Mouse (Mus musculus): ENCODE results near the gene Fscn3. TPM values are rescaled to one million over a fixed set of nuclear protein-coding genes. Genes with fewer than 3 reads are reported as not detected.

The Fscn3 gene
- total RNA-seq, 2 experiments from 2014 or later: 0.09 to 0.77 TPM

DNA sequence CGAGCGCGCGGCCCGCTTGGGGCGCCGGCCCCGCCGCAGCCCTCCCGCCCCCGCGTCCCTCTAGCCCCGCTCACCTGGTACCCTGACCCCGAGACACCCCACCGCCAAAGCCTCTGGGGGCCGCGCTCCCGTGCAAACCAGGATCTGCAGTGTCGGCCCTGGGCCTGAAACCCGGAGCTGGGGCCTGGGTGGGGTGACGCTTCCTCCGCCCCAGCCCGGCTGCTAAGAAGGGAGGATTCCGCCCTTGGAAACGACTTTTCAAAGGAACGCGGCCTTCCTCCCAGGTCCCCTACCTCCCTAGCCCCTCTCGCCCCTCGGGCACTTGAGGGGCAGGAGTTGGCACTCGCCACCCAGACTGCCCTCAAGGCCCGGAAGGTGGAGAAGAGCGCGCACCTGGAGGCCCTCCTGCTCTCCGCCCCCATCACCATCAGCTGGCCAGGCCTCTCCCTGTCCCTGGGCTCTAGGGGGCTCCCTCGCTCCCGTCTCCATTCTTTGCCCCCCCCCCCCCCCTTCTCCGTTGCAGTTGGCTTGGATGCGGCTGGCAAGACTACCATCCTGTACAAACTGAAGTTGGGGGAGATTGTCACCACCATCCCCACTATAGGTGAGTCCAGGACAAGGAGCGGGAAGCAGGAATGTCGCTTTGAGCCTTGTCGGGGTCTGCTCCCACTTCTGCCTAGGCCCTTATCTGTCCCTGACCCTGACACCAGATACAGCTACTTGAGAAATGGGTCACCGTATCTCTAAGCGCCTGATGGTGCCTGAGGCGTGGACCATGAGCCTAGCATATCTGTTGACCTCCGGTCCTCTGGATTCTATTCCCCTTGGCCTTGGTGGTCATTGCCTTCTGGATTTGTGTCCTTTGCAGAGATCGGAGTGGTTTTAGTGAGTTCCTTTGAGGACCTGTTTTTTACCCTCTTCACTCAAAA, 3.6 kb upstream of the Fscn3 start:
- peak; percentile 64 for ATAC-seq (replicated peaks; ENCODE audit: low FRiP score, poor library complexity, severe bottlenecking)

- no peak for ATAC-seq (replicated peaks; ENCODE audit: low FRiP score, poor library complexity, severe bottlenecking)
These were observed 2.6 kb upstream of the Fscn3 start for GRCm38 (mm10) chr6:28425019-28425418.

GRCm38 (mm10) chr6:28428290-28428689, 701 bp downstream of the Fscn3 start, which contains the start of gene Gcc1:
Gene Gcc1 (minus strand): TSS chr6:28428390.
- no peak for ATAC-seq (replicated peaks; ENCODE audit: low FRiP score, poor library complexity, severe bottlenecking)

DNA sequence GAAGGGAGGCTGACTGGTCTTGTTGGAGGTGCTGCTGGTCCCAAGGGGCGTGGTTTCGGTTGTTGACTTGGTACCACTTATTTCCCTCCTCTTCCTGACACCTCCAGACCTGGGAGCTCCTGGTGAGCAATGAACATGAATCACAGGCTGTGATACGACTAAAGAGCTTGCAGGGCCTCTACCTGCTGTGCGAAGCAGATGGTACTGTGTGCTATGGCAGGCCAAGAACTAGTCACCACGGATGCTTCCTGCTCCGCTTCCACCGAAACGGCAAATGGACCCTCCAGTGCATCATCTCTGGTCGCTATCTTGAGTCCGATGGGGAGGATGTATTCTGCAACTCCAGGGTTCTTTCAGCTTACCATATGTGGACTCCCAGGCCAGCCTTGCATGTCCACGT, 2.3 kb downstream of the Fscn3 start:
- ATAC-seq (replicated peaks; ENCODE audit: low FRiP score, poor library complexity, severe bottlenecking): no peak

DNA sequence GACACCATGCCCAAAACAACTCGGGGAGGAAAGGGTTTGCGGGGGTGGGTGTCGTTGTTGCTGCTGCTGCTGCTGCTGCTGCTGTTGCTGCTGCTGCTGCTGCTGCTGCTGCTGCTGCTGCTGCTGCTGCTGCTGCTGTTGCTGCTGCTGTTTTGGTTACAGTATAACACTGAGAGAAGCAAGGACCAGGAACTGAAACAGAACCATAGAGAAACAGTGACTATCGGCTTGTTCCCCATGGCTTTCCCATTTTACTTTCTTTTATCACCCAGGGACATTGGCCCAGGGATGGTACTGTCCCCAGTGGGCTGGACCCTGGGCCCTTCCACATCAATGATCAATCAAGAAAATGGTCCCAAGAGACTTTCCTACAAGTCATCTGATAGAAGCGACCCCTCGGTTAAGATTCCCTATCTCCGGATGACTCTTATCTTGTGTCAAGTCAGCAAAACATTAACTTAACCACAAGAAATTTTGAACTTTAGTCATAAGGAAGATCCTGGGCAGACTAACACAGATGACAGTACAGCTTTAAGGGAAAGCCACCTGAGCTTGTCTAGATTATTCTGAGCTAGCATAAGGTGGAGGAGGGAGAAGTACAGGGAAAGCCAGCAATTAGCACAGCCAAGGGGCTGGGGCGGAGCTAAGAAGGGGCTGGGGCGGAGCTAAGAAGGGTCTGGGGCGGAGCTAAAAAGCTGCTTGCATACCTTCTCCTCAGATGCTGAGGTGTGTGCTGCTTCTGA, 3.4 kb downstream of the Fscn3 start:
- ATAC-seq (replicated peaks; ENCODE audit: low FRiP score, poor library complexity, severe bottlenecking): no peak

- ATAC-seq (replicated peaks; ENCODE audit: low FRiP score, poor library complexity, severe bottlenecking): no peak
These were observed 3.9 kb downstream of the Fscn3 start for GRCm38 (mm10) chr6:28431538-28431855.

GRCm38 (mm10) chr6:28447937-28448336, 20.3 kb downstream of the Fscn3 start:
- no peak for ATAC-seq (replicated peaks; ENCODE audit: low FRiP score, poor library complexity, severe bottlenecking)

- no peak for ATAC-seq (replicated peaks; ENCODE audit: low FRiP score, poor library complexity, severe bottlenecking)
These were observed 21.7 kb downstream of the Fscn3 start, which contains the start of gene Pax4 for GRCm38 (mm10) chr6:28449253-28449652. Gene Pax4 (minus strand): TSS chr6:28449353.

- no peak for ATAC-seq (replicated peaks; ENCODE audit: low FRiP score, poor library complexity, severe bottlenecking)
These were observed 22.9 kb downstream of the Fscn3 start for GRCm38 (mm10) chr6:28450481-28450880.

DNA sequence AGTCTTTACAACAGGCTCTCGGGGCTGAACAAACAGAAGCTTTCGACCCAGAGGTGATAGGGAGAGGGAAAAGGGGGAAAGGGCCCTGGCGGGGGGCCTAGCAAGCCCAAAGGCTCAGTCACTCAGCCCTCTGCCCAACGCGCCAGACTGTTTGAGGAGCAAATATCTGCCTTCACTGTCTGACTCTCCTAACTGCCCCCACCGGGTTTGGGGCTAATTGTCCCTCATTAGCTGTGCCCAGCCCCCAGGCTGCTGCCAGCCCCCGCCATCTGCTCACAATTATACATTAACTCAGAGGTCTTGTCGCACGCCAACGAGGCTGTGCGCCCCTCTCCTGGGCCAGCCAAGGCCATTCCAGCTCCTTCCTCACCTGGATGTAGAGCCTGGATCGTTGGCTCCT, 23.4 kb downstream of the Fscn3 start:
- ATAC-seq (replicated peaks; ENCODE audit: low FRiP score, poor library complexity, severe bottlenecking): no peak

DNA sequence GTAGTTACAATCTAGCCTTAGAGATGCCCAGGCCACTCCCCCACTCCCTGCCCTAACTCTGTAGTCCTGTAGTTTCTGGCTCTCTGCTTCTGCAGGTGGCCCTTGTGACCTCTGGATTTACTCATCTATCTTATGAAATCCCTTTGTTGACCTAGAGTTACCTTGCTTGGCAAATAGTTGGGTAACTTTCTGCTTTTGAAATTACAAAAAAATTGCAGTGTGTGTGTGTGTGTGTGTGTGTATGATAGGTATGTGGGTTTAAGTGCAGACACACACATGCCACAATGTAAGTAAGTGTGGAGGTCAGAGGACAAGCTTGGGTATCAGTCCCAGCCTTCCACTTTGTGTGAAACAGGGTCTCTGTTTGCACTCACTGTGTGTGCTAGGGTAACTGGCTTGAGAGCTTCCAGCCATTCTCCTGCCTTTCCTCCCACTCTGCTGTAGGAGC, 31.7 kb downstream of the Fscn3 start:
- no peak for ATAC-seq (replicated peaks; ENCODE audit: low FRiP score, poor library complexity, severe bottlenecking)

DNA sequence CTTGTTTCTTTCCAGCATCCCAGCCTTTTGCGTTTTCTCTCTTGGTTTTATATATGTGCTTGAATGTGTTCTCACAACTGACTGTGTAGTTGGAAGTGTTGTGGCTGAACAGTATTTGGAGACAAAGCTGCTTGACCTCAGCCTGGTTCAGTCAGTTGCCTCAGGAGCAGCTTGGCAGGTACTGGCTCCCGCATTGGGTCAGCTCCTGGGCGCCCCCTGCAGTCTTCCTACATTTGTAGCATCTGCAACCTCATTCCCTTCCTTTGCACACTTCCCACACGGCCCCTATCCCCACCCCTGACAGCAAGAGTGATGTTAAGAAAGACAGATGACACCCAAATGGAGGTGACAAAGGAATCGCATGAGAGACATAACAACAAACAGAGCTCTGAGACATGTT, 32.9 kb downstream of the Fscn3 start:
- ATAC-seq (replicated peaks; ENCODE audit: low FRiP score, poor library complexity, severe bottlenecking): peak; percentile 84

GRCm38 (mm10) chr6:28464630-28465029, 37.0 kb downstream of the Fscn3 start:
- no peak for ATAC-seq (replicated peaks; ENCODE audit: low FRiP score, poor library complexity, severe bottlenecking)

- ATAC-seq (replicated peaks; ENCODE audit: low FRiP score, poor library complexity, severe bottlenecking): no peak
These were observed 42.5 kb downstream of the Fscn3 start for GRCm38 (mm10) chr6:28470017-28470602.

DNA sequence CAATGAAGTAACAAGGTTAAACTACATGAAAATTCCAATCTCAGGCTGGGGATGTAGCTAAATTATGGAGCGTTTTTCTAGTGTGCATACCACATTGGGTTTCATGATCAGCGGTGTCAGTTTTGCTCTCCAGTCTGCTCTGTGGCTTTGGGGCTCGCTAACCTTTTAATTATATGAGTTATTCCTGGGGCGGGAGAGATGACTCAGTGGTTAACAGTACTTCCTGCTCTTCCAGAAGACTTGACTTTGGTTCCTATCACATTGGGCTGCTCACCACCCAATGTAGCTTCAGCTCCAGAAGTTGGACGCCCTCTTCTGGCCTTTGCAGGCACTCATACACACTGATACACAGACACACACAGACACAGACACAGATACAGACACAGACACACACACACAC, 43.0 kb downstream of the Fscn3 start:
- ATAC-seq (replicated peaks; ENCODE audit: low FRiP score, poor library complexity, severe bottlenecking): no peak

DNA sequence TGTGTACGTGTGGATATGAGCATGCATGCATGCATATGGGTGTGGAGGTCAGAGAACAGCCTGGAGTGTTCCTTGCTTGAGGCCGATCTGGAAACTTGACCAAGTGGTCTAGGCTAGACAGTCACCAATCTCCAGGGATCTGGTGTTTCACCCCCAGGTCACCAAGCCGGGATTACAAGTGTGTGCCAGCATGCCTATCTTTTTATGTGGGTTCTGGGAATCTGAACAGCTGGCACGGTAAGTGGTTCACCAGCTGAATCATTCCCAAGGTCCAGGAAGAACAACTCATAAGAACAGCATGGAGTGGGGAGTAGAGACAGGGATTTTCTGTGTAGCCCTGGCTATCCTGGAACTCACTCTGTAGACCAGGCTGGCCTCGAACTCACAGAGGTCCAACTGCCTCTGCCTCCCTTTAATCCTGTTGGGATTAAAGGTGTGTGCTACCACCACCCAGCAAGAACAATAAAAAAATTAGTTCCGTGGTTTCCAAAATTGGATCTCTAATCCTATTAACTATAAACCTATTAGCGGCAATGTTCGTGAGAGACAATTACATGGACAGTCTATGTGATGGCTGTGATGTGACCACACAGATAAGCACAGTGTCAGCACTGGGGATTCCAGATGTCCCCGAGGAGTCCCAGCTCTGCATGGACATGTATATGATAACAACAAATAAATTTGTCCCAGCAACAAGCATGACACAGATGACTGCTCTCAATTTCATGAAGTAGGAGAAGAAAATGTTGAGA, 43.9 kb downstream of the Fscn3 start:
- ATAC-seq (replicated peaks; ENCODE audit: low FRiP score, poor library complexity, severe bottlenecking): no peak

DNA sequence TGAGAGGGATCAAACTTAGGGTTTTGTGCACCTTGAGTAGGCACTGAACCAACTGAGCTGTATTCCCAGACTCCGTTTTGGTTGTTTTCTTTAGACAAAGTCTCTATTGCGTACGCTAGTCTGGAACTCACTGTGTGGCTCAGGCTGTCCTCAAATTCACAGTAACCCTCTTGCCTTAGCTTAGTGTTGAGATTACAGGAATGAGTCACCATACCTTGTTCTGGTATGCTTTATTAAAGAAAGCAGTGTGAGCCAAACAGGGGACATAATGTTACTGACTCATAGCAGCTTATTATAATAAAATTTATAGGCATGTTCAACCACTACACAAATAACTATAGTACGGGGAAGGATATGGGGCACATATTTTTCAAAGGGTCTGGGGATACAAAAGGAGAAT, 46.6 kb downstream of the Fscn3 start:
- no peak for ATAC-seq (replicated peaks; ENCODE audit: low FRiP score, poor library complexity, severe bottlenecking)

GRCm38 (mm10) chr6:28474839-28475238, 47.2 kb downstream of the Fscn3 start, which contains the start of gene Snd1:
Gene Snd1 (plus strand): TSS chr6:28475139.
- ATAC-seq (replicated peaks; ENCODE audit: low FRiP score, poor library complexity, severe bottlenecking): no peak

DNA sequence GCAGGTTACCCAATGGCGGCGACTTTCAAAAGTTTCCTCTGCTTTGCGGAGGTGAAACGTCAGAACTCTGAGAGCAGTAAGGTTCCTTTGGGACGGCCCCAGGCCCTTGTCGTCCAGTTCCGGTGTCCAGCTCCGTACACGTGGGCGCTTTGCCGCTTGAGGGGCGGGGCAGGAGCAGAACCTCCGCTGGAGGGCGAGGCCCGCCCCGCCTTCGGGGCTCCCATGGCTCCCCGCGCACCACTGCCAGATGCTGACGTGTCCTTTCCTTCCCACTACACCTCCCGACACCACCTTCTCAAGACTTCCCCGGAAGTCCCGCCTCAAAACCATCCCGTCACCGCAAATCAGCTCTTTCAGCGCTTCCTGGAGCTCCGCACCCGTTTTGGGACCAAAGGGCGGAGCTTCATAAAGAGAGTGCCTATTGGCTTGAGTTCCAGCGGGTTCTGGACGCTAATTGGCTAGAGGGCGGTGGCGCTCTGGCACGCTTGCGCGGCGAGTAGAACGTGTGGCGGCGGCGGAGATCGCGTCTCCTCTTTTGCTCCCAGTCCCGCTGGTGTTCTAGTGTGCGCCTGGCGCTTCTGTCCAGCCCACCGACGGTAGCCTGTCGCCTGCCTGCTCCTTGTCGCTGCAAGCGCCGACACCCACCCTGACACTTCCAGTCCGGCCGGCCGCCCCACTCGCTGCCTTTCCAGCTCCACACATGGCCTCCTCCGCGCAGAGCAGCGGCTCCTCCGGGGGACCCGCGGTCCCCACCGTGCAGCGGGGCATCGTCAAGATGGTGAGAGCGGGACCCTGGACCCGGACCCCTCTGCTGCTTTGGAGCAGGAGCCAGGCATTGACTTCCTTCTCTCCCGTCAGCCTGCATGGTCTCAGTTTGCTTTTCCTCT, 52.5 kb downstream of the Fscn3 start:
- ATAC-seq (replicated peaks; ENCODE audit: low FRiP score, poor library complexity, severe bottlenecking): peak; percentile 98
